Mouse (Mus musculus): Measurements from ENCODE around the gene Acbd7. TPM values are rescaled to one million over a fixed set of nuclear protein-coding genes. Genes with fewer than 3 reads are reported as not detected.

The Acbd7 gene
- total and polyA plus RNA-seq, 2 experiments = not detected

DNA sequence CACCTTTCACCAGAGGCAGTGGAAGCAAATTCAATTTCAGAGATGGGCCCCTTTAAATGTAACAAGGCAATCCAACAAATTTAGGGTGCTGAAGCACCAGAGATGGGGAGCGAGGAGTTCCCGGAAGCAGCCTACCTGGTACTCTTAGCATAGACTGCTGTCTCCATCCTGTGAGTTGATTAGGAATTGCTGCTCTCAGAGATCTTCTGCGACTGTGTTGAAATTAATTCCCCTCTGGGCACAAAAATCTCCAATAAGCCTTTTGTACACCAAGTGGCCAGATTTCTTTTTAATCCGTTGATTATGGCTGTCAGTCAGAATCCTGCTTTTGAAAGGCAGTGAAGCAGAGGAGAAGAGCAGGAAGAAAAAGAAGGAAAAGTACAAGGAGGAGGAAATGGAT is 29.2 kb downstream of the Acbd7 start:
- Histone ChIP-seq H3K4me3 (ENCODE audit: insufficient read depth, low read depth, low read length) (no peak overlapping the region), H3K27me3 (ENCODE audit: control insufficient read depth, insufficient read depth, low read length) (no peaks in the 10 kb centered on the region; the same call in 1 of the 2 replicates), H3K27ac (replicated peaks; ENCODE audit: insufficient read depth, low read depth, low read length) (no peak overlapping the region), H3K9ac (ENCODE audit: low read depth, low read length) (no peak overlapping the region), H3K4me1 (ENCODE audit: control insufficient read depth, insufficient read depth, low read length) (no peaks in the 10 kb centered on the region), H3K79me2 (ENCODE audit: control insufficient read depth, insufficient read depth, low read length) (no peaks in the 10 kb centered on the region), H3K36me3 (ENCODE audit: control insufficient read depth, insufficient read depth, low read length) (no peaks in the 10 kb centered on the region)
- TF ChIP-seq POLR2A (IDR thresholded peaks at IDR 0.05; ENCODE audit: extremely low read depth, insufficient read depth, low read length) (no peak), CTCF (IDR thresholded peaks at IDR 0.05; ENCODE audit: low read depth, low read length) (no peak)
- 60% methylated on average over 4 of the region's 4 CpGs for WGBS
- no peak for DNase-seq (ENCODE audit: extremely low read depth, low read depth, low spot score)

DNA sequence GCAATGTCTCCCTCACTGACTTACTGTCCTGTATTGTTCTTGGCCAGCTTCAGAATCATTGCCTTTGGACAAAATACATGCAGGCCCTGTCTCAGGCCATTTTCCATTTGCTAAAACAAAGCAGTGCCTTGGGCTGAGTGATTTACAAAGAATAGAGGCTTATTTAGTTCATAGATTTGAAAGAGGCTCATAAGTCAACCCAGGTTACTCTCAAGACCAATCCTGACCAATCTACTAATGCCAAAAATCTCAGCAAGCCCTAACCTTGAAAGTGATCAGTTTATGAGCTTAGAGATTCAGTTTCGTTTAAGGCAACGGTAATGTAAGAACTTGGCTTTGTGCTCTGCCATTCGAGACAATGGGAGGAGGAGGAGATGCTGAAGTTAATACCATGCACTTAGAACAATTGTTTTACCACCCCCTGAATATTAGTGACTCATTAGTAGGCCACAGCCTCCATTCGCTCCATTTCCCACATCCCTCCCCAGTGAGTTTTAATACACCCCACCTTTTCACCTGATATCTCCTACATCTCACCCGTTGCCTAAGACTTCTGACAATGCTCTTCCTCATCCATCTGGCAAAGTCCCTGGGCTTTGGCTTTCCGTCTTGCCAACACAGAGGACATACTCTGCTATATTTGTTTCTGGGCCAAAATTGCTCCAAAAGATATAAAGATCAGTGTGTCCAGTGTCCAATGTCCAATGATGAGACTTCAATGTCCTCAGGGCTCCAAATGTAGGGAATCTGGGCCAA is 51.3 kb downstream of the Acbd7 start:
- 84% methylated on average over 6 of the region's 6 CpGs for WGBS
- H3K27ac ChIP-seq (replicated peaks; ENCODE audit: insufficient read depth, low read depth, low read length) = no peak overlapping the region
- no peak overlapping the region for H3K4me3 ChIP-seq (ENCODE audit: insufficient read depth, low read depth, low read length)
- TF ChIP-seq CTCF (IDR thresholded peaks at IDR 0.05; ENCODE audit: low read depth, low read length) (no peak), POLR2A (IDR thresholded peaks at IDR 0.05; ENCODE audit: extremely low read depth, insufficient read depth, low read length) (no peak)
- H3K36me3 ChIP-seq (ENCODE audit: control insufficient read depth, insufficient read depth, low read length) = no peaks in the 10 kb centered on the region
- H3K4me1 ChIP-seq (ENCODE audit: control insufficient read depth, insufficient read depth, low read length) = no peaks in the 10 kb centered on the region
- H3K27me3 ChIP-seq (ENCODE audit: control insufficient read depth, insufficient read depth, low read length) = no peaks in the 10 kb centered on the region
- no peak for DNase-seq (ENCODE audit: extremely low read depth, low read depth, low spot score)
- no peak overlapping the region for H3K9ac ChIP-seq (ENCODE audit: low read depth, low read length)
- no peaks in the 10 kb centered on the region for H3K79me2 ChIP-seq (ENCODE audit: control insufficient read depth, insufficient read depth, low read length)

Other genes starting within 250 kb of the Acbd7 start
- gene Fam171a1, start 221.9 kb upstream of the Acbd7 start, total RNA-seq (2014; rRNA removed) = 3.8 and 4.1 TPM in 2 replicates
- gene Fam171a1, start 221.9 kb upstream of the Acbd7 start, polyA plus RNA-seq (2012; rRNA removed) = 1.8 and 2.2 TPM in 2 replicates
- gene Nmt2, start 52.0 kb upstream of the Acbd7 start, total RNA-seq (2014; rRNA removed) = 13.2 and 16.4 TPM in 2 replicates
- 5.1 and 5.4 TPM in 2 replicates for gene Nmt2, start 52.0 kb upstream of the Acbd7 start, polyA plus RNA-seq (2012; rRNA removed)
- gene Rpp38, start 3.5 kb upstream of the Acbd7 start, total RNA-seq (2014; rRNA removed) = 2.6 and 3.4 TPM in 2 replicates
- gene Rpp38, start 3.5 kb upstream of the Acbd7 start, polyA plus RNA-seq (2012; rRNA removed) = 1.9 and 2.3 TPM in 2 replicates
- gene Olah, start 61.0 kb downstream of the Acbd7 start, total RNA-seq (2014; rRNA removed) = not detected in 2 replicates
- not detected in 2 replicates for gene Olah, start 61.0 kb downstream of the Acbd7 start, polyA plus RNA-seq (2012; rRNA removed)
- not detected in 2 replicates for gene Meig1, start 86.5 kb downstream of the Acbd7 start, total RNA-seq (2014; rRNA removed)
- gene Meig1, start 86.5 kb downstream of the Acbd7 start, polyA plus RNA-seq (2012; rRNA removed) = not detected in 2 replicates
- gene Dclre1c, start 88.0 kb downstream of the Acbd7 start, total RNA-seq (2014; rRNA removed) = 5.6 and 5.8 TPM in 2 replicates
- gene Dclre1c, start 88.0 kb downstream of the Acbd7 start, polyA plus RNA-seq (2012; rRNA removed) = 1.2 and 1.8 TPM in 2 replicates
- 0.27 and 0.46 TPM in 2 replicates for gene Suv39h2, start 138.9 kb downstream of the Acbd7 start, total RNA-seq (2014; rRNA removed)
- gene Suv39h2, start 138.9 kb downstream of the Acbd7 start, polyA plus RNA-seq (2012; rRNA removed) = 0.12 and 0.13 TPM in 2 replicates
- gene Gm45902, start 176.6 kb downstream of the Acbd7 start, total RNA-seq (2014; rRNA removed) = 1.1 and 1.3 TPM in 2 replicates
- gene Gm45902, start 176.6 kb downstream of the Acbd7 start, polyA plus RNA-seq (2012; rRNA removed) = 0.45 and 0.61 TPM in 2 replicates
- gene Hspa14, start 176.6 kb downstream of the Acbd7 start, total RNA-seq (2014; rRNA removed) = 14.9 and 17.4 TPM in 2 replicates
- 9.5 and 12.3 TPM in 2 replicates for gene Hspa14, start 176.6 kb downstream of the Acbd7 start, polyA plus RNA-seq (2012; rRNA removed)
- gene Cdnf, start 176.9 kb downstream of the Acbd7 start, total RNA-seq (2014; rRNA removed) = 0.46 and 0.47 TPM in 2 replicates
- 0.20 TPM in 1 of 2 replicates, not detected in the other for gene Cdnf, start 176.9 kb downstream of the Acbd7 start, polyA plus RNA-seq (2012; rRNA removed)
- 50.6 and 68.6 TPM in 2 replicates for gene Fam107b, start 234.3 kb downstream of the Acbd7 start, total RNA-seq (2014; rRNA removed)
- gene Fam107b, start 234.3 kb downstream of the Acbd7 start, polyA plus RNA-seq (2012; rRNA removed) = 13.7 and 18.3 TPM in 2 replicates

All from liver, adult 2 months (tissue).